Mouse (Mus musculus) C2C12 (cell line): ENCODE measurements around the gene Disp3. TPM values are rescaled to one million over a fixed set of nuclear protein-coding genes. Genes with fewer than 3 reads are reported as not detected.

ENCODE experiments used
- H3K27me3 ChIP-seq: one replicate; pipeline ENCODE4 v1.6.1; 2011; ENCODE audit not compliant: control insufficient read depth, insufficient read depth, insufficient read length
- H3K36me3 ChIP-seq: one replicate; pipeline ENCODE4 v1.6.1; 2011; ENCODE audit not compliant: control insufficient read depth, insufficient read depth
- H3K4me3 ChIP-seq: one replicate; pipeline ENCODE4 v1.5.1; 2011; ENCODE audit warnings: mild to moderate bottlenecking, control low read depth; ENCODE audit not compliant: poor library complexity, insufficient read depth, severe bottlenecking
- H3K79me2 ChIP-seq: one replicate; pipeline ENCODE4 v1.6.1; 2011; ENCODE audit not compliant: control insufficient read depth, insufficient read depth
- H3K79me3 ChIP-seq: one replicate; pipeline ENCODE4 v1.6.1; 2011; ENCODE audit warnings: low read depth, control low read depth
- H3ac ChIP-seq: one replicate; pipeline ENCODE3; 2011; ENCODE audit warnings: low read depth; ENCODE audit not compliant: control insufficient read depth, insufficient read length
- CEBPB ChIP-seq: IDR thresholded peaks from one replicate; pipeline ENCODE4 v1.6.1; 2011; ENCODE audit warnings: low read depth, mild to moderate bottlenecking, control low read depth, moderate library complexity
- CTCF ChIP-seq: IDR thresholded peaks from one replicate; pipeline ENCODE4 v1.5.1; 2011; ENCODE audit not compliant: control insufficient read depth, insufficient read depth, insufficient read length
- FOSL1 ChIP-seq: IDR thresholded peaks from one replicate; pipeline ENCODE4 v1.8.0; 2011; ENCODE audit warnings: mild to moderate bottlenecking, low read length; ENCODE audit not compliant: poor library complexity, insufficient read depth, severe bottlenecking
- MAX ChIP-seq: IDR thresholded peaks from one replicate; pipeline ENCODE4 v1.6.1; 2011; ENCODE audit warnings: mild to moderate bottlenecking, control low read depth
- MYOD1 ChIP-seq: IDR thresholded peaks from one replicate; pipeline ENCODE4 v1.6.1; 2011; ENCODE audit warnings: low read depth; ENCODE audit not compliant: control insufficient read depth, insufficient read length
- MYOG ChIP-seq: IDR thresholded peaks from one replicate; pipeline ENCODE4 v1.6.1; 2011; ENCODE audit not compliant: control insufficient read depth, insufficient read length; ENCODE audit errors: extremely low read depth
- USF1 ChIP-seq: IDR thresholded peaks from one replicate; pipeline ENCODE4 v1.6.1; 2011; ENCODE audit warnings: low read depth, mild to moderate bottlenecking, control low read depth, moderate library complexity
- polyA plus RNA-seq: library from polyadenylated mRNA; unstranded; fragments of >200 nt; fragmentation: generic; extraction: Trizol; gene quantifications from one replicate; pipeline ENCODE4 v1.2.1, GENCODE M21; 2012; ENCODE audit warnings: missing spikeins

Disp3 gene
- polyA plus RNA-seq, 1 experiment = 0.04 TPM

GRCm38 (mm10) chr4:148204873-148205232 lies 82.9 kb downstream of the Disp3 start:
- H3K27me3 ChIP-seq = peaks cover 7% of the 10 kb centered on the region
- H3K79me2 ChIP-seq = no peaks in the 10 kb centered on the region
- no peak overlapping the region for H3K4me3 ChIP-seq
- no peak overlapping the region for H3ac ChIP-seq
- H3K36me3 ChIP-seq = no peaks in the 10 kb centered on the region
- TF ChIP-seq MYOG = no peak
- no peak for TF ChIP-seq USF1
- no peak for TF ChIP-seq FOSL1
- no peak for TF ChIP-seq MAX
- no peak for TF ChIP-seq MYOD1
- TF ChIP-seq CEBPB = no peak
- no peak for TF ChIP-seq CTCF
- H3K79me3 ChIP-seq = no peaks in the 10 kb centered on the region

- no peak for TF ChIP-seq MYOD1
- TF ChIP-seq CEBPB = no peak
- no peak for TF ChIP-seq USF1
- TF ChIP-seq CTCF = no peak
- no peak for TF ChIP-seq MAX
- TF ChIP-seq MYOG = no peak
- TF ChIP-seq FOSL1 = no peak
These were observed 83.5 kb downstream of the Disp3 start for GRCm38 (mm10) chr4:148204061-148204872.

GRCm38 (mm10) chr4:148203557-148203956 lies 84.2 kb downstream of the Disp3 start:
- Histone ChIP-seq H3K79me2 (no peaks in the 10 kb centered on the region), H3K27me3 (peaks cover 13% of the 10 kb centered on the region), H3K4me3 (no peak overlapping the region), H3ac (no peak overlapping the region), H3K79me3 (no peaks in the 10 kb centered on the region), H3K36me3 (no peaks in the 10 kb centered on the region)
- TF ChIP-seq MYOD1 = no peak
- TF ChIP-seq MYOG = no peak
- no peak for TF ChIP-seq CTCF
- no peak for TF ChIP-seq CEBPB
- no peak for TF ChIP-seq FOSL1
- no peak for TF ChIP-seq MAX
- no peak for TF ChIP-seq USF1

More at GRCm38 (mm10) chr4:148204061-148204872, 83.5 kb downstream of the Disp3 start:
- H3K36me3 ChIP-seq = no peaks in the 10 kb centered on the region
- H3ac ChIP-seq = no peak overlapping the region
- no peak overlapping the region for H3K4me3 ChIP-seq
- no peaks in the 10 kb centered on the region for H3K79me3 ChIP-seq
- H3K27me3 ChIP-seq = peaks cover 7% of the 10 kb centered on the region
- no peaks in the 10 kb centered on the region for H3K79me2 ChIP-seq

- TF ChIP-seq MAX (no peak), CEBPB (no peak), MYOG (no peak), CTCF (no peak), USF1 (no peak), FOSL1 (no peak), MYOD1 (no peak)
- Histone ChIP-seq H3K36me3 (no peaks in the 10 kb centered on the region), H3ac (no peak overlapping the region), H3K79me3 (no peaks in the 10 kb centered on the region), H3K27me3 (peaks cover 12% of the 10 kb centered on the region), H3K79me2 (no peaks in the 10 kb centered on the region), H3K4me3 (no peak overlapping the region)
These were observed 89.0 kb downstream of the Disp3 start for GRCm38 (mm10) chr4:148198721-148199120.

- Histone ChIP-seq H3K27me3 (peaks cover 8% of the 10 kb centered on the region), H3ac (no peak overlapping the region), H3K4me3 (no peak overlapping the region), H3K79me2 (no peaks in the 10 kb centered on the region), H3K79me3 (no peaks in the 10 kb centered on the region), H3K36me3 (no peaks in the 10 kb centered on the region)
- TF ChIP-seq CEBPB = no peak
- TF ChIP-seq MYOG = no peak
- no peak for TF ChIP-seq MAX
- no peak for TF ChIP-seq CTCF
- no peak for TF ChIP-seq USF1
- TF ChIP-seq MYOD1 = no peak
- TF ChIP-seq FOSL1 = no peak
These were observed 93.4 kb downstream of the Disp3 start for GRCm38 (mm10) chr4:148194400-148194799.
